Mouse (Mus musculus) ES-Bruce4 (cell line): ENCODE measurements around the gene Aloxe3.

Experiments used
- CTCF ChIP-seq: IDR thresholded peaks from one replicate; pipeline ENCODE4 v1.8.1; 2011; ENCODE audit warnings: low read depth, low read length
- EP300 ChIP-seq: IDR thresholded peaks from 2 replicates; pipeline ENCODE4 v1.6.1; 2011; ENCODE audit warnings: low read depth, low read length; ENCODE audit not compliant: insufficient read depth
- POLR2A ChIP-seq: IDR thresholded peaks from one replicate; pipeline ENCODE4 v1.8.1; 2011; ENCODE audit warnings: low read length; ENCODE audit not compliant: insufficient read depth

- TF ChIP-seq CTCF (no peak), EP300 (no peak), POLR2A (no peak)
These were observed 49.0 kb downstream of the Aloxe3 start for GRCm38 (mm10) chr11:69174722-69175121.
